Mouse (Mus musculus): ENCODE measurements around the gene Ccdc6. TPM values are rescaled to one million over a fixed set of nuclear protein-coding genes. Genes with fewer than 3 reads are reported as not detected.
A peak's percentile ranks its signal among the peaks of the same experiment; 100 is the strongest.

Gene Ccdc6
- total RNA-seq (2021) = 10 to 100 TPM; 56.2 to 62.9 TPM

GRCm38 (mm10) chr10:70096366-70097188, at the start of gene Ccdc6:
Ccdc6 (plus strand) TSS chr10:70097121.
- DNase-seq (ENCODE audit: extremely low spot score in 1 of 2, low spot score in 2 of 2) = peak; percentile 71 to 93
- intact Hi-C loops (cut with DNase I) = loop anchor here (5.0 kb wide), 2 partner anchors 56 to 71 kb away; no protein-coding TSS in a partner anchor

DNA sequence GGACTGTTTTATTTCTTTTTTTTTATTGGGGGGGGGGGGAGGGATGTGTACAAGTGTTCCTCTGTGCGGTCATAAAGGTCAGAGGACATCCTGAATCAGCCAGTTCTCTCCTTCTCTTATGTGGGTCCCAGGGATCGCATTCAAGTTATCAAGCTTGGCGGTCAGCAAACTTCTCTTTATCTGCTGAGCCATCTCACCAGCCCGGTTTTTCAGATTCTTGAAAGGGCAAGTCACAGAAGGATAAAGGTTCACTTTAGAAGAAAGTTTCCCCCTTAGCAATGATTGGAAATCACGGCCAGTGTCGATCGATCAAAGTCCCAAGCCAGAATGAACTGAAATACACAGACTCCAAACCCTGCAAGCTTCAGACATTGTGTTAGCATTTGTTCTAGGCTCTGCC, 47.1 kb upstream of the Ccdc6 start:
- intact Hi-C loops (cut with DNase I) = no loop called here
- DNase-seq (ENCODE audit: extremely low spot score in 1 of 2, low spot score in 2 of 2) = no peak

- intact Hi-C loops (cut with DNase I) = no loop called here
- no peak for DNase-seq (ENCODE audit: extremely low spot score in 1 of 2, low spot score in 2 of 2)
These were observed 41.6 kb upstream of the Ccdc6 start for GRCm38 (mm10) chr10:70055291-70055690.

DNA sequence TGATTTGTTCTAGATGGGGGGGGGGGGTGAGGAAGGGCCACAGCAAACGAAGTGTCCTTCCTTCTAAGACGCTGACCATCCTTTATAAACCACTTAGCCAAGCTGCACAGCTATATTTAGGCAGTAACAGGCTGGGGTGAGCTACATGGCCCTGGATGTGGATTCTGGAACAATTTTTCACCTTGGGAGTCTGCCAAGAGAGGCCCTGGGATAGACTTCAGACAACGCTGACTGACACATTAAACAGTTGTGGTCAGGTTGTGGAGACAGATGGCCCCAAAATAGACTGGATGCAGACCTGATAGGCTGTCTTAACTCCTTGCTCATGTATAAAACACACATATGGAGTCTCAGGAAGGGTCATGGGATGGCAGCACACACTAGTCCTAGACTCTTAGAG, 39.9 kb upstream of the Ccdc6 start:
- no peak for DNase-seq (ENCODE audit: extremely low spot score in 1 of 2, low spot score in 2 of 2)
- intact Hi-C loops (cut with DNase I) = no loop called here

DNA sequence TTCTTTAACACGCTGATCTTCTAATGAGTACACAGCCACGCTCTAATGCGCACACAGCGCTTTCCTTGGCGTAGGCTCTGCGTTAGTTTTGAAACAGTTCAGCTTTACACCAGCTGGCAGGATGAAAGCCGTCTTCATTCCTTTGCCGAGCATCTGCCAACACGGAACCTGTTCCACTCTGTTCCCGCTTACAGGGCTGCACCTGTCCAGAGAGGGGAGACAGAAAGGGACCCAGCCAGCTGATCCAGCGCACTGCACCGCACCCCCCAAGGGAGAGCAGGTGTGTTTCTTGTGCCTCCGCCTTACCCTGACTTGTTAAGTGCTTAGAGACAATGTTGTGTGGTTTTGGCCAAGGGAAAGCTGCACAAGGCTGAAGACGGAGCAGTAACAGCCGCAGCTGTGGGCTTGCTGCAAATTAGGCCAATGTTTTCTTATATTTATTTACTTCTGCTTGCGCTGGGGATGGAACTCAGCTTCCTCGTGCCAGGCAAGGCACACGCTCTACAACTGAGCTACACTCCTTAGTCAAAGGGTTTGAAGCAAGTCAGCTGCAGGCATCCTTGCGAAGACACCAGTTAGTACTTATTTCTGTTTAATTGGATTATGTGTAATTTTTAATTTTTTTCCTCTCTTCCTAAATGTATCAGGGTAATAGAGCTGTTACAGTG, 36.8 kb upstream of the Ccdc6 start:
- intact Hi-C loops (cut with DNase I) = no loop called here
- DNase-seq (ENCODE audit: extremely low spot score in 1 of 2, low spot score in 2 of 2) = peak; percentile 24 to 27

- intact Hi-C loops (cut with DNase I) = no loop called here
- DNase-seq (ENCODE audit: extremely low spot score in 1 of 2, low spot score in 2 of 2) = peak in 1 of 2 experiments; percentile 27
These were observed 36.2 kb upstream of the Ccdc6 start for GRCm38 (mm10) chr10:70060689-70061081.

DNA sequence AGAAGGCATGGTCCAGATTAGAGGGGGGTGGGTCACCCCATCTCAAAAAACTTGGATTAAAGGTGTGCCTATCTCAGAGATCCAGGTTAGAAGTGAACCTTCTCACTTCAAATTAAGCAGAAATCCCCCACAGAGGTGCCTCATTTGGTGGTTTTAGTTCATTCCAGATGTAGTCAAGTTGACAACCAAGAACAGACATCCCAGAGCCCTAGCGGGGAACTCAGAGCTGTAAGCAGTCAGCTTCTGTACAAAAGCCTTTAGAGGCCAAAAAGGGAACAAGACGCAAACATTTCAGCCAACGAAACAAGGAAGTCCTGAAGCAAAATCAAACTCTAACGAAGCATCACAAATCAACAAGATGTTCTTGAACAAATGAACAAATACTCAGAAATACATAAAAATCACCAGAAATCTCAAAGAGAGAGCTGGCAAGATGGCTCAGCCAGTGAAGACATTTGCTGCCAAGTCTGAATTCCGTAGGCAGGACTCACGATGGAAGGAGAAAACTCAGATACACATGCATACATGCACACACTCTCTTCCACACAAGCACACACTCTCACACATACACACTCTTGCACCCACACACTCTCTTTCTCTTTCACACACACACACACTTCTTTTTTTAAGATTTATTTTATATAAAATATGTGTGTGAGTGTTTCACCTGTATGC, 32.9 kb upstream of the Ccdc6 start:
- intact Hi-C loops (cut with DNase I) = no loop called here
- no peak for DNase-seq (ENCODE audit: extremely low spot score in 1 of 2, low spot score in 2 of 2)

- DNase-seq (ENCODE audit: extremely low spot score in 1 of 2, low spot score in 2 of 2) = no peak
- intact Hi-C loops (cut with DNase I) = no loop called here
These were observed 31.7 kb upstream of the Ccdc6 start for GRCm38 (mm10) chr10:70065191-70065590.

DNA sequence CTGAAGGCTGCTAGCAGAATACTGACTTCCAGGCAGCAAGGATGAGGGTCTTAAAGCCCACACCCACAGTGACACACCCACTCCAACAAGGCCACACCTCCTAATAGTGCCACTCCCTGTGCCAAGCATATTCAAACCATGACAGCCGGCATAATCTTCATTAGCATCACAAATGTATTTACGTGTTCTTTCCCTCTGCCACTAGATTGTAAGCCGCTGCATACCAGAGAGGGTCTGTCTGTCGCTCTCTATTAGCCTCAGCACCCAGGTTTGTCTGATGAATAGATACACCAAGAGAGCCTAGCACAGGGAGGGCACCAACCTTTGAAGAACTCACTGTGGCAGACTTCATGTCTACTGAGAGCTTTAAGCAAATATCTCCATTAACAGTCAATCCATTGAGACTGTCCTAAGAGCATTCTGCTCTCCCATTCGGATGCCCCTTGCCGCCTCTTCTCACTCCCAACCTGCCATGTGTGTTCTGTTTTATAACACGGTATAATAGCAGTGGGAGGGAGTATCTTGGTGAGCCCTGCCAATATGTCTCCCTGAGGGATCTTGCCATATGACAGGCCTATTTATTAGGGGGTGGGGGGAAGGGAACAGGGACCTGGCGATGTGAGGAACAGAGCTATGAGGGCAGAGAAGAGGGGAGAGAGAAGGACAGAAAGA, 30.3 kb upstream of the Ccdc6 start:
- DNase-seq (ENCODE audit: extremely low spot score in 1 of 2, low spot score in 2 of 2) = no peak
- intact Hi-C loops (cut with DNase I) = no loop called here

- intact Hi-C loops (cut with DNase I) = no loop called here
- no peak for DNase-seq (ENCODE audit: extremely low spot score in 1 of 2, low spot score in 2 of 2)
These were observed 29.5 kb upstream of the Ccdc6 start for GRCm38 (mm10) chr10:70067169-70068115.

- intact Hi-C loops (cut with DNase I) = no loop called here
- no peak for DNase-seq (ENCODE audit: extremely low spot score in 1 of 2, low spot score in 2 of 2)
These were observed 27.6 kb upstream of the Ccdc6 start for GRCm38 (mm10) chr10:70069321-70069720.

DNA sequence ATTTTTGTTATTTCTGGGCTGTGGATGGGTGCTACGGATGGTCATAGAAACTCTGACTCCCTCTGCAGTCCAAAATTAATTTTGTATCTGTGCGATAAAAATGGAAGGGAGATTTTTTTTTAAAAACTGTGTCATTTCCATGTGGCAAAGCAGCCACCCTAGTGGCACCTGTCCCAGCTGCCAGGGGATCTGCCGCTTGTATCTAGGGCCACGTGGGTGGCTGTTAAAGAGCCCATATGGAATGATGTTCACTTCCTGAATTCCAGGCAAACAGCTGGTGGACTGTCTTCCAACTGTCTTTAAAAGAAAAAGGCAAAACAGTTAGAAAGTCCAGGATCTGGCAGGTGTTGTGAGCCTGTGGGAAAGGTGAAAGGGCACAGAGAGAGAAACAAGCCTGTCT, 25.6 kb upstream of the Ccdc6 start:
- intact Hi-C loops (cut with DNase I) = no loop called here

GRCm38 (mm10) chr10:70077452-70077851, 19.5 kb upstream of the Ccdc6 start:
- DNase-seq (ENCODE audit: extremely low spot score in 1 of 2, low spot score in 2 of 2) = no peak

More for the DNA sequence above, 25.6 kb upstream of the Ccdc6 start:
- peak in 1 of 2 experiments; percentile 35 for DNase-seq (ENCODE audit: extremely low spot score in 1 of 2, low spot score in 2 of 2)

GRCm38 (mm10) chr10:70080908-70081307, 16.0 kb upstream of the Ccdc6 start:
- no peak for DNase-seq (ENCODE audit: extremely low spot score in 1 of 2, low spot score in 2 of 2)
- intact Hi-C loops (cut with DNase I) = no loop called here

More at GRCm38 (mm10) chr10:70077452-70077851, 19.5 kb upstream of the Ccdc6 start:
- intact Hi-C loops (cut with DNase I) = no loop called here

DNA sequence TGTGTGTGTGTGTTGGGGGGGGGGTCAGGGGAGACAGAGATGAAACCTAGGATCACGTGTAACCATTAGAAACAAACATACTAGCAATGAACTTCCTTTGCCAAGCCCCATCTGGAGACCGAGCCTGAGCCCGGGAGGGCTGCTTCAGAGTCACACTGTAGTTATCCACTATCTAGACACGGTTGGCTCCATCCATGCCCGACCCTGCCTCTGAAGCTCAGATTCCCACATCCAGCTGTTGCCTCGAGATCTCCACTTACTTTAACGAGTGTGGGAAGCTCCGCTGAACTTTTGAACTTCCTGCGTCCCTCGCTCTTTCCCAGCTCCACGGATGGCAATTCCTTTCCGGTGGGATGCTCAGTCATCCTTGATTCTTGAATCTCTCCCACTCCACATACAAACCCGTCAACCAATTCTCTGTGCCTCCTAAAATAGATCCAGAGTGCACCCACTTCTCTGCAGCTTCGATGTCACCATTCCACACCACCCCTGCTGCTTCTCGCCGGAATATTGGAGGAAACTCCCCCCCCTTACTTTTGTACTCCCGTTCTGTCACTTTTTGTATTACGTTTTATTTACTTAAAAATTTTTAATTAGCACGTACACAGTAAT, 15.3 kb upstream of the Ccdc6 start:
- no peak for DNase-seq (ENCODE audit: extremely low spot score in 1 of 2, low spot score in 2 of 2)
- intact Hi-C loops (cut with DNase I) = no loop called here

GRCm38 (mm10) chr10:70083241-70083640, 13.7 kb upstream of the Ccdc6 start:
- intact Hi-C loops (cut with DNase I) = no loop called here
- DNase-seq (ENCODE audit: extremely low spot score in 1 of 2, low spot score in 2 of 2) = no peak

DNA sequence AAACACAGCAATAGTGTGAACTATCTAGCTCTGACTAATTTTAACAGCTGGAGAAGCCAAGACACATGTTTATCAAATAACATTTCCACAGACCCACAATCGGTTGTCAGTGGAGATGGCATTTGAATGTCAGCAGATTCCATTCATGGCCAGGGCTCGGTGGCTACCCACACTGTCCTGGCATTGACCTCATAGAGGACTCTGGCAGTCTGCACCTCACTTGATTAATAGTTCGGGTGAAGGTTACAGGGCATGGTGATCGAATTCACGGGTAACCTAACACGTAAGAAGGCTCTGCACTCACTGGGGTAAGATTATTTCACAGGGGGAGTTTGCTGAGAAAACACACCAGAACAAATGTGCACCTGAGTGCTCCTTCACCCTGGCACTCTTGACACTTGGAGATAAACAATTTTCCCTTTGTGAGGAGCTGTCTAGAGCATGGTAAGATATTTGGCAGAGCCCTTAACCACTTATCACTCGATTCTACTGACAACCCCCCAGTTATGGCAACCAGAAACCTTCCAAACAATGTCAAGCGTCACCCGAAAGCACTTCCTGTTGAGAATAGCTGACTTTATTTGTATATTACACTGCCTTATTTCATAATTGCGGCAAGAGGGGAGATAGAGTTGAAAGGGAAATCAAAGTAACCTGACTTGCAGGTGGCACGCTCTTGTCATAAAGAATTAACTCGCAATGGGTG, 11.5 kb upstream of the Ccdc6 start:
- DNase-seq (ENCODE audit: extremely low spot score in 1 of 2, low spot score in 2 of 2) = no peak
- intact Hi-C loops (cut with DNase I) = loop anchor here (5.0 kb wide), 1 partner anchor 43 kb away; no protein-coding TSS in a partner anchor
